Mouse (Mus musculus) fibroblast of lung, adult 2 months (primary cell): Measurements from ENCODE around the gene Igfbp2.

ENCODE experiments used
- DNase-seq: peaks from one replicate; pipeline ENCODE4 v3.0.0-alpha.2; 2011; ENCODE audit warnings: low read depth

The Igfbp2 gene

DNA sequence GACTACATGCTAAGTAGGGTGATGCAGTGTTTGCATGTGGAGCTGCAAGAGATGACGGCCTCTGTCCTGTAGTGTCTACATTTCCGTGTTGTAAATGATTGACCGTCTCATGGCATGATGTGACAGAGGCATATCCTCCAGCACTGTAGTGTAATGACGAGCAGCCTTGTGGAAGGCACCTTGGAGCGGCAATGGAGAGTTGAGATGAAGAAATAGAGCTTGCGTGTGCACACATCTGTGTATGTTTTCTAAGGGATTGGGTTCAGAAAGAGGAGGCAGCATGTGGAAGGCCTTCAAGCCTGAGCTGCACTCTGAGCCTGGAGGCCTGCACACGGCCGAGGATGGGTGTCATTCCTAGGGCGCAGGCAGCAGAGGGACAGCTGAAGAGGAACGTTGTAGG is 31.4 kb downstream of the Igfbp2 start:
- no peak for DNase-seq

DNA sequence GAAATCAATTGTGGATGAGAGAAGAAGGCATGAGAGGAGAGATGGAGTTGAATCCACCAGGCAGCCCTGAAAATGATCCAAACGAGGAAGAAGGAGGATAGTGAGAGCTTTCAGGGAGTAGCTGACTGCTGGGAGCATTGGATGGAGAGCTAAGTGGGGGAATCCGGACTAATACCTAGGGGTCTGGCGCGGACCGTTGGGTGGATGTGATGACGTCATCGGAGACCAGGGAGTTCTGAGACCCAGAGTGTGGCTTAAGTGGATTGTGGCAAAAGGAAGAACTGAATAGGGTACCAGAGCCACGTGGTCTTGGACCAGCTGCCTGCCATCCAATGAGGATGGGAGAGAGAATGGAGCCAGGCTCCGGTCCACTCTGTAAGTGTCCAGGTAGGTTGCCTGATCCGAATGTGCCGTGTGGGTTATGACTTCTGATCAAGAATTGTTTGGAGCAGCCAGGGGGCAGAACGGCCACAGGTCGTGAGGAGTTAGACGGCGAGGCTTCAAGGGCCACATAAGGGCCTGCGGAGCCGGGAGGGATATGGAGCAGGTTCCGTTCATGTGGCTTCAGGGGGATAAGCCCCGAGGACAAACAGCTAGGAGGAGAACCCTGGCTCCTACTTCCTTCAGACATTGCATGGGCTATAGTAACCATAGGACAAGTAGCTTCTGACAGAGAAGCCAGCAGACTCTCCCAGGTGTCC is 32.1 kb downstream of the Igfbp2 start:
- DNase-seq = no peak

GRCm38 (mm10) chr1:72857142-72857541 is 32.8 kb downstream of the Igfbp2 start:
- no peak for DNase-seq

GRCm38 (mm10) chr1:72857631-72858030 is 33.3 kb downstream of the Igfbp2 start:
- DNase-seq = no peak

- DNase-seq = no peak
Observed at GRCm38 (mm10) chr1:72858286-72858685, 34.0 kb downstream of the Igfbp2 start.

- DNase-seq = no peak
Observed at GRCm38 (mm10) chr1:72858874-72859273, 34.6 kb downstream of the Igfbp2 start.

- no peak for DNase-seq
Observed at GRCm38 (mm10) chr1:72859963-72860362, 35.7 kb downstream of the Igfbp2 start.

DNA sequence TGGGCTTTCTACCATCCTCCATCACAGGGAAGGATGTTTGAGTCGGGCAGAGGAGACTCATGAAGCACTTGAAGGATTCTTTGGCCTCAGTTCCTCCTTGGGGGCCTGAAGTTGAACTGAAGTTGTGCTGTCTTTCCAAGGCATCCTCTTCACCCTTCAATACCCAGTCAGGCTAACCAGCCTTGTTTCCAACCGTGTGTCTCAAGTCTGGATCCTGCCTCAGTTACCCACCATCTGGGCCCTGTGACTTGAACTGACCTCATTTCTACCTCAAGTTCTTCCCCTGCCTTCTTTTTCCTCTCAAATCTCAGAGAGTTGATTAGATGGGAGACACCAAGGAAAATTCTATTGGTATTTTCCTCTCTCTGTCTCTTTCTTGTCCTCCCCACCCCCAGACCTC is 36.2 kb downstream of the Igfbp2 start:
- no peak for DNase-seq

DNA sequence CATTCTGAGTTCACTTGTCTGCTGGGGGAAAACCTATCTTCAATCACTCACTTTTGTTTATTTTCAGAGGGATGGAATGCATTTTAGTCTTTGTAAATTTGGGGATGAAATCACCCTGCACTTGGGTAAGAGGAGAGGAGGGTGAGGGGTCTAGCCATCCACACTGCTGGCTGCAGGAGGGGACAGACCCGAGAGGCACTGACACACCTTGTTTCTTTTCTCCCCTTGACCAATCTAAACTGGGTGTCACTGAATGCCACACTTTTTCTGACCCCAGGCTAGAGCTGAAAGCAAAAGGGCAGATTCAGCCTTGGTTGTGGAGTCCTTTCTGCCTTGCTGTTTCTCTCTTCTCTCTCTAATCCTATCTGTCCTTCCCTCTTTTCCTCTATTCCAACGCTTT is 37.4 kb downstream of the Igfbp2 start:
- DNase-seq = no peak

- no peak for DNase-seq
Observed at GRCm38 (mm10) chr1:72862248-72862647, 37.9 kb downstream of the Igfbp2 start.

GRCm38 (mm10) chr1:72863692-72864091 is 39.4 kb downstream of the Igfbp2 start:
- DNase-seq = no peak

- no peak for DNase-seq
Observed at GRCm38 (mm10) chr1:72864272-72864671, 40.0 kb downstream of the Igfbp2 start.

GRCm38 (mm10) chr1:72865900-72866299 is 41.6 kb downstream of the Igfbp2 start:
- no peak for DNase-seq

GRCm38 (mm10) chr1:72866417-72866816 is 42.1 kb downstream of the Igfbp2 start:
- no peak for DNase-seq

- DNase-seq = no peak
Observed at GRCm38 (mm10) chr1:72867346-72867745, 43.0 kb downstream of the Igfbp2 start.

DNA sequence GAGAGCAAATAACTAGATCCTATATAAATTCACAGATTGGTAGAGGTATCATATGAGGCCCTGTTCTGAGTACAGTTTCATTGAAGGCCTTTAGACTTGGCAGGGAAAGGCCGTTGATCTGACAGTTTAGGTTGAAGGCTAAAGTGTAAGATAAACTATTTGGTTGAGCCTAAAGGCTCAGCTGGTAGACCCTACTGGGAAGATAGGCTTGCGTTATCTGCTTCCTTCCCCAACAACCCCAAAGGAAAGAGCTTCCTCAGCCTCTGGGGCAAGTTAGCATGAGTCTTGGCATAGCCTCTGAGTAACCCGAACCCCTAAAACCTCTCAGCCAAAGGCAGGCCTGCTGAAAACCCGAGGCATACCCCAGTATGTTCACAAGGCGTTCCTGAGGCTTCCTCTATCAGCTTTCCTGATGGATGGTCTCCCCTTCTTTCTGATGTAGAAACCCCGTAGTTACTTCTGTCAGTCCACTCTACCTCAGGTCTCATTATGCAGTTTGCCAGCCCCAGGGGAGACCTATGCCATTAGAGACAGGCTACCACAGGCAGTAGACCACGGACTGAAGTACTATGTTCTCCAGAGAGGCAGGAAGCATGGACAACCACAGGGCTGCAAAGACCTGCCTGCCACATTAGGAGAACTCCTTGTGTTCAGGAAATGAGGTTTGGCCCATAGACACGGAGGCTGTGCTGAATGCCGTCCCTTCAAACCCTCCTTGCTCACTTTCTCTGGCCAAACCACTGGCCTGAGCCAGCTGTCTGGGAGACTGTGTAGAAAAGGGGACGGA is 44.3 kb downstream of the Igfbp2 start:
- no peak for DNase-seq

DNA sequence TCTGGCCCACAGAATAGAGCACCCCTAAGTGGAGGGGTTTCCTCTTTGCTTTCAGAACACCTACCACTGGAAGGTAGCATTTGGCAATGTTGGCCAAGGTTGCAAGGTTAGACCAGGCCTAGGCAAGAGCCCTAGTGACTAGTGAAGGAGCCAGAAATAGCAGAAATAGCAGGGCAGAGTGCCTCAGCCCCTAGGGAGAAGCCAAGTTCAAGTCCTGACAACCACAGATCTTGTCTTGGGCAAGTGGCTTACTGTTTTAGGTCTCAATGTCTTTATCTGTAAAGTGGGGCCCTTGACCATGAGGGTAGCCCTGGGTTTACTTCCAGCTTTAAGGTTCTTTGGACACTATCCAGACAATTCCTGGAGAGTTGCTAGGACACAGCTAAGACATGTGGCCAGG is 45.0 kb downstream of the Igfbp2 start:
- no peak for DNase-seq

GRCm38 (mm10) chr1:72869681-72870614 is 45.6 kb downstream of the Igfbp2 start:
- DNase-seq = no peak

- DNase-seq = no peak
Observed at GRCm38 (mm10) chr1:72870615-72871336, 46.5 kb downstream of the Igfbp2 start.

GRCm38 (mm10) chr1:72871337-72871696 is 47.0 kb downstream of the Igfbp2 start:
- DNase-seq = no peak

GRCm38 (mm10) chr1:72871697-72872411 is 47.6 kb downstream of the Igfbp2 start:
- DNase-seq = no peak
